Mouse (Mus musculus) olfactory bulb, adult 2 months (tissue): ENCODE measurements around the gene Trip11. TPM values are rescaled to one million over a fixed set of nuclear protein-coding genes. Genes with fewer than 3 reads are reported as not detected.

Experiments used
- H3K27ac ChIP-seq: fragments of 200-500 bp; 2 replicates; pipeline ENCODE4 v1.5.1; 2012; ENCODE audit warnings: low read depth, low read length; ENCODE audit not compliant: insufficient read depth
- H3K4me1 ChIP-seq: fragments of 200-500 bp; 2 replicates; pipeline ENCODE4 v1.6.1; 2012; ENCODE audit warnings: low read length; ENCODE audit not compliant: control insufficient read depth, insufficient read depth
- H3K4me3 ChIP-seq: fragments of 200-500 bp; 2 replicates; pipeline ENCODE4 v1.5.1; 2012; ENCODE audit warnings: mild to moderate bottlenecking, low read depth, low read length, moderate library complexity; ENCODE audit not compliant: insufficient read depth
- CTCF ChIP-seq: fragments of 200-500 bp; IDR thresholded peaks from 2 replicates; pipeline ENCODE4 v1.5.1; 2012; ENCODE audit warnings: low read depth, mild to moderate bottlenecking, low read length, moderate library complexity; ENCODE audit not compliant: insufficient read depth
- POLR2A ChIP-seq: fragments of 200-500 bp; IDR thresholded peaks from 2 replicates; pipeline ENCODE4 v1.6.1; 2012; ENCODE audit warnings: mild to moderate bottlenecking, low read depth, low read length, moderate library complexity; ENCODE audit not compliant: insufficient read depth
- WGBS: fragments of 180-500 bp; shearing (Covaris S2); methylation state at CpG from one replicate; pipeline ENCODE4 v1.1.7; 2018; 5-methylcytosine and 5-hydroxymethylcytosine counted together
- polyA plus RNA-seq: library from polyadenylated mRNA; stranded (reverse); fragments of >200 nt; gene quantifications from 2 replicates; pipeline ENCODE4 v1.2.4, GENCODE M21; 2012; ENCODE audit warnings: low replicate concordance; ENCODE audit not compliant: missing spikeins, insufficient read depth, insufficient read length

Gene Trip11
- polyA plus RNA-seq, 1 experiment = not detected

DNA sequence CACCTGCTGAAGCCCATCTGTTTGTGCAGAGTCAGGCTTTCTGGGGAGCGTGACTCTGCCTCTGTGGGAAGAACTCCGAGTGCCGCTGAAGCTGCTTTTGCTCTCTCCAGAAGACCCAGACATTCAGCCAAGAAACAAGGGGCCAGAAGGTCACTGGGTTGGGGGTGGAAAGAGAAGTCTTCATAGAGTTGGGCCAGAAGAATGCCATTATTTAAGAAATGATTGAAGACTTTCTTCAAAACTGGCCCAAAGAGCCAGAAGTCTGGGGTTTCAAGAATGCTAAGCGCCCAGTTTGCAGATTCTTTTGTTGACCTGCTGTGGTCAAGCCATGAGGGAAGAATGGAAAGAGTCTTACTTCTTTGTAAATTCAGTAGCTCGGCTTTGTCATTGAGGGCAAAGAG, 119.8 kb downstream of the Trip11 start:
- Histone ChIP-seq H3K4me1 (no peaks in the 10 kb centered on the region), H3K4me3 (no peak overlapping the region), H3K27ac (no peak overlapping the region)
- 90% methylated on average over 5 of the region's 5 CpGs for WGBS
- TF ChIP-seq POLR2A (no peak), CTCF (no peak)

DNA sequence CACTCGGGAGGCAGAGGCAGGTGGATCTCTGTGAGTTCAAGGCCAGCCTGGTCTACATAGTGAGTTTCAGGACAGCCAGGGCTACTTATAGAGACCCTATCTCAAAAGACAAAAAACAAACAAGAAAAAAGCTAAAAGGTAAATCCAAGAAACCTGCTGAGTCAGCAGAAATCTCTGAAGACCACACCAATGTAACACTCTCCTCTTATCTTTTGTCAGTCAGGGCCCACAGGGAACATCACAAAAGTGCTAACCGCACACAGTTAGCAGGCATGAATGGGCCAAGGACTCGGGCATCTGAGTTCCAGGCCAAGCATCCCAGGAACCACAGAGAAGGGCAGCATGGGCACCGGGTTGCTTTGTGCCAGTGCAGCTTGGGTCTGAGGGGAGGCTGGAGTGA, 120.4 kb downstream of the Trip11 start:
- 92% methylated on average over 4 of the region's 4 CpGs for WGBS
- no peak for TF ChIP-seq CTCF
- no peak for TF ChIP-seq POLR2A
- H3K27ac ChIP-seq = no peak overlapping the region
- no peaks in the 10 kb centered on the region for H3K4me1 ChIP-seq
- no peak overlapping the region for H3K4me3 ChIP-seq

DNA sequence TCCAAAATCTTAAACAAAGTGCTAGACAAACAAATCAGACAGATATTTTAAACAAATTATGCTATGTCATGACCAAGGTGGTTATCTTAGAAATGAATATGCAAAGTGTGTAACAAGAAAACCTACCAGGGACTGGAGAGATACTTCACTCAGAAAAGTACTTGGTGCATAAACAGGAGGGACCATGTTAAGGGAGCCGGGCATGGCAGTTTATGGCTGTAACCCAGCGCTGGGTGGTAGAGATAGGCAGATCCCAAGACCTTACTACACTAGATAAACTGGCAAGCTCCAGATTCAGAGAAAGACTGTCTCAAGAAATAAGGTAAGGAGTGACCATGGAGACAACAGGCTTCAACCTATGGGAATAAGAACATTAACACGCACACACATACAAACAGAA, 123.3 kb downstream of the Trip11 start:
- TF ChIP-seq CTCF = no peak
- TF ChIP-seq POLR2A = no peak
- Histone ChIP-seq H3K4me3 (no peak overlapping the region), H3K4me1 (no peaks in the 10 kb centered on the region), H3K27ac (no peak overlapping the region)
- WGBS = 95% methylated on average over 3 of the region's 3 CpGs

DNA sequence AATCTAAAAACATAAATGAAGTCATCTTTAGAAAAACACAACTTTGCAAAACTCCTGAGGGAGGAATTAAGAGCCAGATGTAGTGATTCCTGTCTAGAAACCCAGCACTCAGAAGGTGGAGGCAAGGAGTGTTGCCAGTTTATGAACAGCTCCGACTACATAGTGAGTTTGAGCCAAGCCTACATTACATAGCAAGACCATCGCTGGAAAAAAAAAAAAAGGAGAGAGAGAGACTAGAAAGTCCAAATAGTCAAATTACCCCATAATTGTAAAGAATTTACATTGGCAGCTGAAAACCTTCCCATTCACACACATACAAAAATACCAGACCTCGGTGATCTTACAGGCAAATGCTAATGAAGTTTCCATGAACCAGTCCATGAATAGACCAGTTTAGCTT, 123.8 kb downstream of the Trip11 start:
- WGBS = 39% methylated on average over 3 of the region's 3 CpGs

More for the DNA sequence above, 123.8 kb downstream of the Trip11 start:
- H3K4me3 ChIP-seq = no peak overlapping the region
- no peak for TF ChIP-seq CTCF
- no peak for TF ChIP-seq POLR2A
- H3K4me1 ChIP-seq = no peaks in the 10 kb centered on the region
- no peak overlapping the region for H3K27ac ChIP-seq

Other genes with a start within 250 kb of the Trip11 start
- not detected in 2 replicates for gene Tc2n, start 194.7 kb downstream of the Trip11 start, polyA plus RNA-seq
- not detected in 2 replicates for gene Fbln5, start 94.2 kb downstream of the Trip11 start, polyA plus RNA-seq
- gene Atxn3, start 45.0 kb upstream of the Trip11 start, polyA plus RNA-seq = not detected in 2 replicates
- gene Cpsf2, start 62.7 kb upstream of the Trip11 start, polyA plus RNA-seq = not detected in 2 replicates
- not detected in 2 replicates for gene Slc24a4, start 215.5 kb upstream of the Trip11 start, polyA plus RNA-seq